Mouse (Mus musculus) heart, embryonic 11.5 days (tissue): ENCODE data around the gene Olfml3. TPM values are rescaled to one million over a fixed set of nuclear protein-coding genes. Genes with fewer than 3 reads are reported as not detected.

ENCODE experiments used
- ATAC-seq: fragments of 200-750 bp; cut with Nextera tagmentation; replicated peaks from 2 replicates; pipeline ENCODE4 v1.8.0; 2017; ENCODE audit warnings: moderate library complexity; ENCODE audit not compliant: insufficient number of reproducible peaks, low FRiP score, low TSS enrichment
- H3K27ac ChIP-seq: fragments of 300-500 bp; sonication (generic); 2 replicates; pipeline ENCODE4 v1.5.1; 2014; ENCODE audit warnings: mild to moderate bottlenecking, low read depth, low read length
- H3K27me3 ChIP-seq: fragments of 300-500 bp; sonication (generic); 2 replicates; pipeline ENCODE4 v1.6.1; 2014; ENCODE audit warnings: mild to moderate bottlenecking, low read length, mixed read lengths; ENCODE audit not compliant: control insufficient read depth, insufficient read depth
- H3K36me3 ChIP-seq: fragments of 300-500 bp; sonication (generic); 2 replicates; pipeline ENCODE4 v1.6.1; 2014; ENCODE audit warnings: mild to moderate bottlenecking, low read length, moderate library complexity, mixed read lengths; ENCODE audit not compliant: control insufficient read depth, insufficient read depth
- H3K4me1 ChIP-seq: fragments of 300-500 bp; sonication (generic); 2 replicates; pipeline ENCODE4 v1.6.1; 2014; ENCODE audit warnings: low read length; ENCODE audit not compliant: control insufficient read depth, insufficient read depth
- H3K4me2 ChIP-seq: fragments of 300-500 bp; sonication (generic); 2 replicates; pipeline ENCODE4 v1.6.1; 2014; ENCODE audit warnings: mild to moderate bottlenecking, moderate library complexity
- H3K4me3 ChIP-seq: fragments of 300-500 bp; sonication (generic); 2 replicates; pipeline ENCODE4 v1.5.1; 2014; ENCODE audit warnings: low read depth, low read length
- H3K9ac ChIP-seq: fragments of 300-500 bp; sonication (generic); 2 replicates; pipeline ENCODE4 v1.6.1; 2014; ENCODE audit warnings: mild to moderate bottlenecking, low read depth, low read length, moderate library complexity
- H3K9me3 ChIP-seq: fragments of 300-500 bp; sonication (generic); replicated peaks from 2 replicates; pipeline ENCODE4 v1.6.1; 2016; ENCODE audit warnings: low read length; ENCODE audit not compliant: control insufficient read depth
- WGBS: fragments of 180-500 bp; shearing (Covaris S2); extraction: QIAGEN DNeasy Blood & Tissue Kit; methylation state at CpG from one replicate; pipeline ENCODE4 v1.1.7; 2014; ENCODE audit not compliant: insufficient replicate concordance; 5-methylcytosine and 5-hydroxymethylcytosine counted together
- polyA plus RNA-seq: library from polyadenylated mRNA; unstranded; fragments of >200 nt; fragmentation: Nextera tagmentation; extraction: Ambion mirVana; gene quantifications from 2 replicates; pipeline ENCODE4 v1.2.1, GENCODE M21; 2014

The Olfml3 gene
- polyA plus RNA-seq, 1 experiment from 2014 or later, result 21.8 TPM

DNA sequence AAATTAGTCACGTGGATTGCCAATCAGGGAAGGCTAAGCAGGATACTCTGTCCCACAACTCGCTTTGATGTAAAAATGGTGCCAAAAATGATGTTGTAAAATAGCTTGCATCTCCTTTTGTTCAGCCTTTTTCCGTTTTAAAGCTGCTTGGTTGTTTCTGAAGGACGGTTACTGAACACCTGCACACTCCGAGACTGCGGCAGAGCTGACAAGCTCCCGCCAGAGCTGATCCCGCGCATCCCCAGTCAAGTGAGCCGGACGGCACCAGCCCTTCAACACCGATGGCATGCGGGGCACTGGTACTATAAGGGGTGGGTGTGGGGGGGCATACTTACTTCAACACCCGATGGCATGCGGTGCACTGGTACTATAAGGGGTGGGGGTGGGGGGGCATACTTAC, 36.2 kb upstream of the Olfml3 start:
- 91% methylated on average over 15 of the region's 15 CpGs for WGBS

GRCm38 (mm10) chr3:103773508-103773907, 35.7 kb upstream of the Olfml3 start:
- Histone ChIP-seq H3K9me3 (no peaks in the 10 kb centered on the region), H3K27me3 (no peaks in the 10 kb centered on the region), H3K9ac (no peak overlapping the region), H3K4me1 (peaks cover 10% of the 10 kb centered on the region), H3K27ac (peak overlapping the region; percentile 31; the same call in 1 of the 2 replicates), H3K36me3 (no peaks in the 10 kb centered on the region), H3K4me3 (no peak overlapping the region), H3K4me2 (no peak overlapping the region)
- 85% methylated on average over 3 of the region's 3 CpGs for WGBS
- no peak for ATAC-seq

More for the DNA sequence above, 36.2 kb upstream of the Olfml3 start:
- Histone ChIP-seq H3K36me3 (no peaks in the 10 kb centered on the region), H3K27ac (no peak overlapping the region), H3K4me3 (no peak overlapping the region), H3K4me1 (peaks cover 10% of the 10 kb centered on the region), H3K27me3 (no peaks in the 10 kb centered on the region), H3K9me3 (no peaks in the 10 kb centered on the region), H3K9ac (no peak overlapping the region), H3K4me2 (no peak overlapping the region)
- ATAC-seq, result no peak

DNA sequence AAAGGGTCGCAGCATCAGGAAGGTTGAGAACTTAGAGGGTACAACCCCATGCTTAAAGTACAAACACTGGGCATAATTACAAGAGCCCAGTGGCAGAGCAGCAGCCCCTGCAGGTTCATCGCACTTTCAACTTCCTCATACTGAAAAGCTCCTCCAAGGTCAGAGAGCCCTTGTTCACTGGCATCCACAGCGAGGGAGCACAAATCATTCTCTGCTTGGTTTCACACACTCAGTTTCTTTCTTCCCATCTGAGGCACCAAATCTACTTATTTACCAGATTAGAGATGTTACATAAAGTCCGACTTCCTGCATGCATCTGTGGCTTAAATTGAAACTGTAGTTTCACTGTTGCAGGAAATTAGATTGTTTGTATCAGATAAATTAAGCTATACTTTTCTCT, 35.0 kb upstream of the Olfml3 start:
- ATAC-seq, result no peak
- 76% methylated on average over 4 of the region's 4 CpGs for WGBS
- H3K9ac ChIP-seq, result no peak overlapping the region
- no peaks in the 10 kb centered on the region for H3K9me3 ChIP-seq
- no peak overlapping the region for H3K4me3 ChIP-seq
- peaks cover 10% of the 10 kb centered on the region for H3K4me1 ChIP-seq
- 0 out of 2 replicates have a peak overlapping the region, but pooled peaks have one; percentile 31 for H3K27ac ChIP-seq
- no peaks in the 10 kb centered on the region for H3K27me3 ChIP-seq
- H3K36me3 ChIP-seq, result no peaks in the 10 kb centered on the region
- H3K4me2 ChIP-seq, result no peak overlapping the region

- H3K9me3 ChIP-seq, result no peaks in the 10 kb centered on the region
- no peak overlapping the region for H3K4me3 ChIP-seq
- 61% methylated on average over 9 of the region's 9 CpGs for WGBS
- no peaks in the 10 kb centered on the region for H3K27me3 ChIP-seq
- H3K4me1 ChIP-seq, result peaks cover 10% of the 10 kb centered on the region
- ATAC-seq, result no peak
- H3K9ac ChIP-seq, result no peak overlapping the region
- peak overlapping the region; percentile 51; the same call in 1 of the 2 replicates for H3K27ac ChIP-seq
- no peaks in the 10 kb centered on the region for H3K36me3 ChIP-seq
- H3K4me2 ChIP-seq, result no peak overlapping the region
Measured at GRCm38 (mm10) chr3:103771531-103772130, 33.8 kb upstream of the Olfml3 start.

- 78% methylated on average over 3 of the region's 3 CpGs for WGBS
- ATAC-seq, result no peak
- Histone ChIP-seq H3K9me3 (no peaks in the 10 kb centered on the region), H3K36me3 (peaks cover 8% of the 10 kb centered on the region; the same call in 1 of the 2 replicates), H3K4me2 (no peak overlapping the region), H3K4me3 (no peak overlapping the region), H3K27ac (no peak overlapping the region), H3K4me1 (peaks cover 2% of the 10 kb centered on the region; the same call in 1 of the 2 replicates), H3K9ac (no peak overlapping the region), H3K27me3 (no peaks in the 10 kb centered on the region)
Measured at GRCm38 (mm10) chr3:103766789-103767188, 29.0 kb upstream of the Olfml3 start.

- 81% methylated on average over 5 of the region's 5 CpGs for WGBS
- Histone ChIP-seq H3K4me3 (no peak overlapping the region), H3K9me3 (no peaks in the 10 kb centered on the region), H3K27ac (no peak overlapping the region), H3K36me3 (peaks cover 18% of the 10 kb centered on the region), H3K4me1 (peaks cover 4% of the 10 kb centered on the region; the same call in 1 of the 2 replicates), H3K27me3 (no peaks in the 10 kb centered on the region), H3K9ac (no peak overlapping the region), H3K4me2 (no peak overlapping the region)
- no peak for ATAC-seq
Measured at GRCm38 (mm10) chr3:103759261-103759970, 21.6 kb upstream of the Olfml3 start.

DNA sequence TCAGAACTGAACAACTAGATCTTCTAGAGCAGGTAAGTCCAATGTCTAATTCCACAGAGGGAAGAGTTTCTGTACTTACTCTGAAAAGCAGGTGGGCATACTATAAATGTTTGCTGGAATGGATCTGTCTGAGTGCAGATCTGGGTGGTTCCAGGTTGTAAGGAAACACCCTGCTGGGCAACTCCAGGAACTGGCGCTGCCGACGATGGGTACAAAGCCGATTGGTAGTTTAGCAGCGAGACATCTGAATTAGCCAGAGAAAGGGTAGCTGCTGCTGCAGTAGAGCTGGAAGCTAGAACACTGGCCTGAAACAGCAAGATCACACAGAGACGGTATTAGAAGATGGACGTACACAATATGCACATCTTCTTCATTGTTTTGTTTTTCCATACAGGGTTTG, 20.7 kb upstream of the Olfml3 start:
- Histone ChIP-seq H3K27ac (no peak overlapping the region), H3K4me2 (no peak overlapping the region), H3K36me3 (peaks cover 18% of the 10 kb centered on the region), H3K4me1 (peaks cover 4% of the 10 kb centered on the region; the same call in 1 of the 2 replicates), H3K4me3 (no peak overlapping the region), H3K27me3 (no peaks in the 10 kb centered on the region), H3K9me3 (no peaks in the 10 kb centered on the region), H3K9ac (no peak overlapping the region)
- no peak for ATAC-seq
- WGBS, result 83% methylated on average over 7 of the region's 7 CpGs

DNA sequence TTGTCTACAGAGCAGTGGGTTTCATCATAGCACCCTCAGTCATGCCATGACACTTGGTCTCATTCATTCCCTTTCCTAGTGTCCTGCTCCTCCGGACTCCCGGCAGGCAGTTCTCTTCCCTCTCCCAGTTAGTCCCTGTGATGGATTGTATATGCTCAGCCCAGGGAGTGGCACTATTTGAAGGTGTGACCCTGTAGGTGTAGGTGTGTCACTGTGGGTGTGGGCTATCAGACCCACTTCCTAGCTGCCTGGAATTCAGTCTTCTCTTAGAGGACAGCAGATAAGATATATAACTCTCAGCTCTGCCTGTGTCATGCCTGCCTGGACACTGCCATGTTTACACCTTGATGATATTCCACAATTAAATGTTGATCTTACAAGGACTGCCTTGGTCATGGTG, 19.1 kb upstream of the Olfml3 start:
- ATAC-seq, result no peak
- WGBS, result 90% methylated on average over 2 of the region's 2 CpGs
- H3K4me2 ChIP-seq, result no peak overlapping the region
- no peak overlapping the region for H3K27ac ChIP-seq
- H3K36me3 ChIP-seq, result peaks cover 16% of the 10 kb centered on the region
- no peak overlapping the region for H3K9ac ChIP-seq
- H3K4me3 ChIP-seq, result no peak overlapping the region
- peaks cover 4% of the 10 kb centered on the region; the same call in 1 of the 2 replicates for H3K4me1 ChIP-seq
- H3K9me3 ChIP-seq, result no peaks in the 10 kb centered on the region
- no peaks in the 10 kb centered on the region for H3K27me3 ChIP-seq
